Mouse (Mus musculus) heart, embryonic 16.5 days (tissue): Measurements from ENCODE around the gene Tbc1d25. TPM values are rescaled to one million over a fixed set of nuclear protein-coding genes. Genes with fewer than 3 reads are reported as not detected.

Experiments used
- ATAC-seq: fragments of 200-750 bp; cut with Nextera tagmentation; replicated peaks from 2 replicates; pipeline ENCODE4 v1.8.0; 2017; ENCODE audit warnings: moderate number of reproducible peaks; ENCODE audit not compliant: insufficient read depth, low FRiP score; ENCODE audit errors: extremely low read depth
- H3K27ac ChIP-seq: fragments of 300-500 bp; sonication (generic); 2 replicates; pipeline ENCODE4 v1.5.1; 2014; ENCODE audit warnings: mild to moderate bottlenecking, low read length, control low read depth, moderate library complexity
- H3K27me3 ChIP-seq: fragments of 300-500 bp; sonication (generic); 2 replicates; pipeline ENCODE4 v1.6.1; 2014; ENCODE audit warnings: low read length, mixed read lengths; ENCODE audit not compliant: control insufficient read depth, insufficient read depth
- H3K36me3 ChIP-seq: fragments of 300-500 bp; sonication (generic); 2 replicates; pipeline ENCODE4 v1.6.1; 2014; ENCODE audit not compliant: control insufficient read depth, insufficient read depth
- H3K4me1 ChIP-seq: fragments of 300-500 bp; sonication (generic); 2 replicates; pipeline ENCODE4 v1.6.1; 2014; ENCODE audit warnings: low read length, mixed read lengths; ENCODE audit not compliant: control insufficient read depth, insufficient read depth
- H3K4me2 ChIP-seq: fragments of 300-500 bp; sonication (generic); 2 replicates; pipeline ENCODE4 v1.6.1; 2014; ENCODE audit warnings: low read depth, mild to moderate bottlenecking, control low read depth, low read length
- H3K4me3 ChIP-seq: fragments of 300-500 bp; sonication (generic); 2 replicates; pipeline ENCODE4 v1.5.1; 2014; ENCODE audit warnings: mild to moderate bottlenecking, control low read depth, low read length
- H3K9ac ChIP-seq: fragments of 300-500 bp; sonication (generic); 2 replicates; pipeline ENCODE4 v1.6.1; 2014; ENCODE audit warnings: low read length, control low read depth
- H3K9me3 ChIP-seq: fragments of 300-500 bp; sonication (generic); replicated peaks from 2 replicates; pipeline ENCODE4 v1.6.1; 2016; ENCODE audit warnings: low read length; ENCODE audit not compliant: control insufficient read depth
- WGBS: fragments of 180-500 bp; shearing (Covaris S2); extraction: QIAGEN DNeasy Blood & Tissue Kit; methylation state at CpG from one replicate; pipeline ENCODE4 v1.1.7; 2014; 5-methylcytosine and 5-hydroxymethylcytosine counted together
- polyA plus RNA-seq: library from polyadenylated mRNA; unstranded; fragments of >200 nt; fragmentation: Nextera tagmentation; extraction: Ambion mirVana; gene quantifications from 2 replicates; pipeline ENCODE4 v1.2.1, GENCODE M21; 2015

Gene Tbc1d25
- polyA plus RNA-seq, 1 experiment from 2014 or later = 10.4 TPM

- peak; percentile 95 for ATAC-seq
- Histone ChIP-seq H3K27me3 (no peaks in the 10 kb centered on the region), H3K27ac (peak overlapping the region; percentile 61), H3K4me1 (no peaks in the 10 kb centered on the region), H3K4me3 (peak overlapping the region; percentile 61), H3K4me2 (peak overlapping the region; percentile 77), H3K9me3 (no peaks in the 10 kb centered on the region), H3K36me3 (no peaks in the 10 kb centered on the region), H3K9ac (peak overlapping the region; percentile 76)
- WGBS = 10% methylated on average over 38 of the region's 38 CpGs
Observed at GRCm38 (mm10) chrX:8192640-8193418, 16.8 kb upstream of the Tbc1d25 start.

DNA sequence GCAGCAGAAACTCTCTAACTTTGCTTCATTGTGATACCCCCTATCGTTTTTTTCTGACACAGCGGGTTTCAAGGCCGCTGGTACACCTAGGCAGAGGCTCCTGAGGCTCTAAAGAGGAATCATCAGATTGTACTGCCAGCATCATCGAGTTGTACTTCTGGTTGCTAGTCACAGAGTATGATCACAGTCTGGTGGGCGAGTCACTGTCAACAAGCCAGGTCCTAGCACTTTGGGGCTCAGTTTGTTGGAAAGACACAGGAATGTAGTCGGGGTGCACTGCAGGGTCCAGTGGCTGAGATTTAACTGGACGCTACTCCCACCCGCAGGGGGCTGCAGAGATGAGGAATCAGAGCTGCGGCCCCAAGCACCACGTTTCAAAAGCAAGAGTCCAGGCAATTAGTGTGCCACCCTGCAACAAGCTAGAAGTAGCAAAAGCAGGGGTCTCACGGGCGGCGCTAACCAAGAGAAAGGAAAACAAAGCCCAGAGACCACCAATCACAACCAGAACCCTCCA lies 16.2 kb upstream of the Tbc1d25 start:
- peak; percentile 8; the same call in 1 of the 2 replicates for ATAC-seq
- H3K4me3 ChIP-seq = peak overlapping the region; percentile 61
- WGBS = 9% methylated on average over 13 of the region's 13 CpGs

GRCm38 (mm10) chrX:8182871-8183540 lies 7.0 kb upstream of the Tbc1d25 start:
- H3K4me2 ChIP-seq = no peak overlapping the region
- H3K9ac ChIP-seq = no peak overlapping the region
- 9% methylated on average over 7 of the region's 7 CpGs for WGBS
- no peaks in the 10 kb centered on the region for H3K4me1 ChIP-seq
- H3K9me3 ChIP-seq = no peaks in the 10 kb centered on the region
- no peak for ATAC-seq
- H3K4me3 ChIP-seq = no peak overlapping the region
- 0 out of 2 replicates have a peak, but pooled peaks cover 6% of the 10 kb centered on the region for H3K36me3 ChIP-seq
- no peak overlapping the region for H3K27ac ChIP-seq
- H3K27me3 ChIP-seq = no peaks in the 10 kb centered on the region

More for the DNA sequence above, 16.2 kb upstream of the Tbc1d25 start:
- no peaks in the 10 kb centered on the region for H3K27me3 ChIP-seq
- H3K4me1 ChIP-seq = no peaks in the 10 kb centered on the region
- H3K9ac ChIP-seq = peak overlapping the region; percentile 76
- no peak overlapping the region; the same call in 1 of the 2 replicates for H3K27ac ChIP-seq
- H3K4me2 ChIP-seq = peak overlapping the region; percentile 77
- no peaks in the 10 kb centered on the region for H3K9me3 ChIP-seq
- no peaks in the 10 kb centered on the region for H3K36me3 ChIP-seq

DNA sequence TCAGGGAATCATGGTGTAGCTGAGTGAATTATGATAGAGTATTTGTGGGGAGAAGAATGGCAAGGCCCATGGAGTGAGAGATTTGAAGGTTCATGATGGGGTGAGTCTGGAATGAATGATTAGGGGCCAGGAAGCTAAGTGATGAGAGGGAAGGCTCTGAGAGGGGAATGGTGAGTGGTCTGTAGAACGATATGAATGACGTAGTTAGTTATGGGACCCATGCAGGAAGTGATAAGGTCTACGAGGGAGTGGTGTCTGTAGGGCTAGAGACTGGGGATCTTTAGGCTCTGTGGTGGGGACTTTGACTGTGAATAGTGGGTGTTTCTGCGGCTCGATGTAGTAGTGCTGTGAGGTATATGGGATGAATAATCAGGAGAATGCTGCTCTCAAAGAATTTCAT lies 3.7 kb upstream of the Tbc1d25 start:
- H3K9me3 ChIP-seq = no peaks in the 10 kb centered on the region
- no peaks in the 10 kb centered on the region for H3K27me3 ChIP-seq
- H3K36me3 ChIP-seq = no peaks in the 10 kb centered on the region
- ATAC-seq = no peak
- no peak overlapping the region for H3K4me3 ChIP-seq
- no peak overlapping the region for H3K9ac ChIP-seq
- H3K4me2 ChIP-seq = no peak overlapping the region
- no peak overlapping the region for H3K27ac ChIP-seq
- WGBS = 69% methylated on average over 5 of the region's 5 CpGs
- H3K4me1 ChIP-seq = peaks cover 2% of the 10 kb centered on the region; the same call in 1 of the 2 replicates

GRCm38 (mm10) chrX:8178871-8179270 lies 2.9 kb upstream of the Tbc1d25 start:
- Histone ChIP-seq H3K9ac (no peak overlapping the region), H3K36me3 (no peaks in the 10 kb centered on the region), H3K27ac (no peak overlapping the region), H3K4me3 (no peak overlapping the region), H3K4me2 (no peak overlapping the region), H3K27me3 (no peaks in the 10 kb centered on the region), H3K4me1 (peaks cover 3% of the 10 kb centered on the region; the same call in 1 of the 2 replicates), H3K9me3 (no peaks in the 10 kb centered on the region)
- ATAC-seq = no peak
- WGBS = 66% methylated on average over 2 of the region's 2 CpGs

- Histone ChIP-seq H3K4me2 (peak overlapping the region; percentile 71), H3K4me3 (peak overlapping the region; percentile 76), H3K9ac (peak overlapping the region; percentile 80), H3K27ac (peak overlapping the region; percentile 65; the same call in 1 of the 2 replicates), H3K36me3 (no peaks in the 10 kb centered on the region; the same call in 1 of the 2 replicates), H3K9me3 (no peaks in the 10 kb centered on the region), H3K27me3 (no peaks in the 10 kb centered on the region), H3K4me1 (peaks cover 3% of the 10 kb centered on the region; the same call in 1 of the 2 replicates)
- 17% methylated on average over 4 of the region's 4 CpGs for WGBS
- ATAC-seq = no peak; the same call in 1 of the 2 replicates
Observed at GRCm38 (mm10) chrX:8175169-8175503, 845 bp downstream of the Tbc1d25 start.

DNA sequence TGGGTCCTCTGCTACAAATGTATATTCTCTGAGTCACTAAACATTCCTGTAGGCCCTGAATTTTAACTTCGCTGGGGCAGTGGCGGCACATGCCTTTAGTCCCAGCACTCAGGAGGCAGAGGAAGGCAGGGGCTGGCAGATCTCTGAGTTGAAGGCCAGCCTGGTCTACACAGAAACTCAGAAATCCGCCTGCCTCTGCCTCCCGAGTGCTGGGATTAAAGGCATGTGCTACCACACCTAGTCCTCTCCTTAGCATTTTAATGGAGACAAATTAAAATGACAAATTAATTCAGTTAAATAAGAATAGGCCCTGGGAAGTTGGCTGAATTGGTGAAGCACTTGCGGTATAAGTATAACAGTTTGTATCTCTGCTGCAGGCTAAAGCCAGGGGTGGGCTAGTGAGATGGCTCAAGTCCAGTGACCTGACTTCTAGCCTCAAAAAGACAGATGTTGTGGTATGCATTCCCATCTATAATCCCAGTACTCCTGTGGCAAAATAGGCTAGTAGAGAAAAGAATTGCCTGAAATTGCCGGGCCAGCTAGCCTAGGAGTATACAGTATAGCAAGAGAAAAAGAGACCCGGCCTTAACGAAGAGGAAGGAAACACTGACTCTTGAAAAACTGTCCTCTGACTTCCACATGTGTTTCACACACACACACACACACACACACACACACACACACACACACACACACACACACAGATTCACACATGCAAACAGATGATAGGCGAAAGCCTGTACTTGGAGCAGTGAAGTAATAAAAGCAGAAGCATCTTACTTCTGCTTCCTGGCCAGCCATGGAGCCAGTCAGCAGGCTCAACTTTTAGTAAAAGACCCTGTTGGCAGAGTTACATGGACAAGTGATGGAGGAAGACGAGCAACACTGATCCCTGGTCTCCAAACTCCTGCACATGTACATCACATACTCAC lies 8.0 kb downstream of the Tbc1d25 start:
- no peaks in the 10 kb centered on the region; the same call in 1 of the 2 replicates for H3K36me3 ChIP-seq
- H3K27me3 ChIP-seq = no peaks in the 10 kb centered on the region
- no peak for ATAC-seq
- H3K27ac ChIP-seq = no peak overlapping the region
- WGBS = 84% methylated on average over 10 of the region's 10 CpGs
- H3K4me1 ChIP-seq = no peaks in the 10 kb centered on the region
- no peaks in the 10 kb centered on the region for H3K9me3 ChIP-seq
- H3K9ac ChIP-seq = no peak overlapping the region
- H3K4me3 ChIP-seq = no peak overlapping the region
- no peak overlapping the region for H3K4me2 ChIP-seq

- WGBS = 86% methylated on average over 4 of the region's 4 CpGs
- no peaks in the 10 kb centered on the region; the same call in 1 of the 2 replicates for H3K36me3 ChIP-seq
- no peak overlapping the region for H3K9ac ChIP-seq
- no peaks in the 10 kb centered on the region for H3K4me1 ChIP-seq
- H3K27me3 ChIP-seq = no peaks in the 10 kb centered on the region
- H3K4me3 ChIP-seq = no peak overlapping the region
- no peak for ATAC-seq
- H3K27ac ChIP-seq = no peak overlapping the region
- no peak overlapping the region for H3K4me2 ChIP-seq
- H3K9me3 ChIP-seq = no peaks in the 10 kb centered on the region
Observed at GRCm38 (mm10) chrX:8164471-8164870, 11.5 kb downstream of the Tbc1d25 start.
